Mouse (Mus musculus) urinary bladder, postnatal 14 days (tissue): ENCODE measurements around the gene Fbrsl1.
A peak's percentile ranks its signal among the peaks of the same experiment; 100 is the strongest.

Experiments
- DNase-seq: peaks from one replicate; pipeline ENCODE4 v3.0.0; 2021; ENCODE audit warnings: low spot score

Fbrsl1 gene

GRCm38 (mm10) chr5:110413018-110413417 lies 35.3 kb downstream of the Fbrsl1 start:
- DNase-seq, result no peak

- no peak for DNase-seq
Measured at GRCm38 (mm10) chr5:110410386-110410785, 37.9 kb downstream of the Fbrsl1 start.

- DNase-seq, result no peak
Measured at GRCm38 (mm10) chr5:110408967-110409366, 39.3 kb downstream of the Fbrsl1 start.

GRCm38 (mm10) chr5:110406065-110406714 lies 42.1 kb downstream of the Fbrsl1 start:
- DNase-seq, result peak; percentile 14

- no peak for DNase-seq
Measured at GRCm38 (mm10) chr5:110403931-110404330, 44.4 kb downstream of the Fbrsl1 start.

- DNase-seq, result no peak
Measured at GRCm38 (mm10) chr5:110402557-110402956, 45.7 kb downstream of the Fbrsl1 start.

GRCm38 (mm10) chr5:110401101-110401500 lies 47.2 kb downstream of the Fbrsl1 start:
- peak; percentile 16 for DNase-seq

GRCm38 (mm10) chr5:110395006-110395661 lies 53.2 kb downstream of the Fbrsl1 start:
- DNase-seq, result no peak

GRCm38 (mm10) chr5:110392727-110393126 lies 55.6 kb downstream of the Fbrsl1 start:
- DNase-seq, result no peak

- peak; percentile 36 for DNase-seq
Measured at GRCm38 (mm10) chr5:110390631-110391030, 57.7 kb downstream of the Fbrsl1 start.

- no peak for DNase-seq
Measured at GRCm38 (mm10) chr5:110387332-110387731, 61.0 kb downstream of the Fbrsl1 start.

- peak; percentile 77 for DNase-seq
Measured at GRCm38 (mm10) chr5:110386371-110387330, 61.7 kb downstream of the Fbrsl1 start.

- DNase-seq, result no peak
Measured at GRCm38 (mm10) chr5:110385263-110385662, 63.0 kb downstream of the Fbrsl1 start.

- no peak for DNase-seq
Measured at GRCm38 (mm10) chr5:110384491-110384890, 63.8 kb downstream of the Fbrsl1 start.

- no peak for DNase-seq
Measured at GRCm38 (mm10) chr5:110379823-110380222, 68.5 kb downstream of the Fbrsl1 start.

GRCm38 (mm10) chr5:110379086-110379485 lies 69.2 kb downstream of the Fbrsl1 start:
- DNase-seq, result no peak

- no peak for DNase-seq
Measured at GRCm38 (mm10) chr5:110378181-110378583, 70.1 kb downstream of the Fbrsl1 start.

- DNase-seq, result peak; percentile 78
Measured at GRCm38 (mm10) chr5:110376802-110377433, 71.4 kb downstream of the Fbrsl1 start.

- no peak for DNase-seq
Measured at GRCm38 (mm10) chr5:110363822-110364545, 84.3 kb downstream of the Fbrsl1 start.

- peak; percentile 82 for DNase-seq
Measured at GRCm38 (mm10) chr5:110363179-110363821, 85.0 kb downstream of the Fbrsl1 start.

- DNase-seq, result no peak
Measured at GRCm38 (mm10) chr5:110362813-110363178, 85.5 kb downstream of the Fbrsl1 start.
